Mouse (Mus musculus): Measurements from ENCODE around the gene Gngt1. TPM values are rescaled to one million over a fixed set of nuclear protein-coding genes. Genes with fewer than 3 reads are reported as not detected.

Gngt1 gene
- total RNA-seq, 2 experiments from 2014 or later: not detected

Other genes with a start within 250 kb of the Gngt1 start
- gene Calcr, start 229.1 kb upstream of the Gngt1 start, total RNA-seq (2015): not detected in 2 replicates
- not detected in 2 replicates for gene Calcr, start 229.1 kb upstream of the Gngt1 start, total RNA-seq (2017)
- not detected in 2 replicates for gene Tfpi2, start 4.9 kb upstream of the Gngt1 start, total RNA-seq (2015)
- gene Tfpi2, start 4.9 kb upstream of the Gngt1 start, total RNA-seq (2017): 0.33 TPM in 1 of 2 replicates, not detected in the other
- gene Gng11, start 10.1 kb downstream of the Gngt1 start, total RNA-seq (2015): 1.3 and 2.5 TPM in 2 replicates
- 1.5 TPM in 1 of 2 replicates, not detected in the other for gene Gng11, start 10.1 kb downstream of the Gngt1 start, total RNA-seq (2017)
- gene Bet1, start 93.2 kb downstream of the Gngt1 start, total RNA-seq (2015): 40.9 and 43.0 TPM in 2 replicates
- gene Bet1, start 93.2 kb downstream of the Gngt1 start, total RNA-seq (2017): 39.1 and 69.2 TPM in 2 replicates